Mouse (Mus musculus) kidney, postnatal 0 days (tissue): Measurements from ENCODE around the gene Znhit1. TPM values are rescaled to one million over a fixed set of nuclear protein-coding genes. Genes with fewer than 3 reads are reported as not detected.
A peak's percentile ranks its signal among the peaks of the same experiment; 100 is the strongest.

ENCODE experiments used
- ATAC-seq: fragments of 200-750 bp; cut with Nextera tagmentation; replicated peaks from 2 replicates; pipeline ENCODE4 v1.8.0; 2017; ENCODE audit warnings: low read depth, moderate number of reproducible peaks, moderate TSS enrichment, moderate library complexity; ENCODE audit not compliant: low FRiP score
- DNase-seq: peaks from one replicate; pipeline ENCODE4 v3.0.0-alpha.2; 2016; ENCODE audit warnings: low spot score
- H3K27ac ChIP-seq: fragments of 300-500 bp; sonication (generic); 2 replicates; pipeline ENCODE4 v1.5.1; 2014; ENCODE audit warnings: mild to moderate bottlenecking
- H3K27me3 ChIP-seq: fragments of 300-500 bp; sonication (generic); 2 replicates; pipeline ENCODE4 v1.6.1; 2014; ENCODE audit warnings: low read length, mixed read lengths; ENCODE audit not compliant: insufficient read depth
- H3K36me3 ChIP-seq: fragments of 300-500 bp; sonication (generic); 2 replicates; pipeline ENCODE4 v1.6.1; 2014; ENCODE audit warnings: low read length, mixed read lengths; ENCODE audit not compliant: insufficient read depth
- H3K4me1 ChIP-seq: fragments of 300-500 bp; sonication (generic); replicated peaks from 2 replicates; pipeline ENCODE4 v1.6.1; 2014; ENCODE audit warnings: antibody characterized with exemption, low read length, mixed read lengths; ENCODE audit not compliant: insufficient read depth
- H3K4me2 ChIP-seq: fragments of 300-500 bp; sonication (generic); 2 replicates; pipeline ENCODE4 v1.6.1; 2014; ENCODE audit warnings: mild to moderate bottlenecking, low read length, moderate library complexity, mixed read lengths
- H3K4me3 ChIP-seq: fragments of 300-500 bp; sonication (generic); replicated peaks from 2 replicates; pipeline ENCODE4 v1.5.1; 2014; ENCODE audit warnings: low read depth, low read length
- H3K9ac ChIP-seq: fragments of 300-500 bp; sonication (generic); 2 replicates; pipeline ENCODE4 v1.6.1; 2014; ENCODE audit warnings: low read depth, low read length
- H3K9me3 ChIP-seq: fragments of 300-500 bp; sonication (generic); replicated peaks from 2 replicates; pipeline ENCODE4 v1.6.1; 2016; ENCODE audit warnings: low read length, inconsistent platforms, mixed read lengths
- CTCF ChIP-seq: IDR thresholded peaks from 2 replicates; pipeline ENCODE4 v1.5.1; 2016; ENCODE audit warnings: antibody characterized with exemption, low read depth, mild to moderate bottlenecking, moderate library complexity
- WGBS: fragments of 180-500 bp; shearing (Covaris S2); extraction: QIAGEN DNeasy Blood & Tissue Kit; methylation state at CpG from one replicate; pipeline ENCODE4 v1.1.7; 2014; 5-methylcytosine and 5-hydroxymethylcytosine counted together
- polyA plus RNA-seq: library from polyadenylated mRNA; unstranded; fragments of >200 nt; fragmentation: Nextera tagmentation; extraction: Ambion mirVana; gene quantifications from 2 replicates; pipeline ENCODE4 v1.2.1, GENCODE M21; 2015

Gene Znhit1
- polyA plus RNA-seq, result 86.5 and 91.1 TPM in 2 replicates

- Histone ChIP-seq H3K9ac (peak within 1 kb of the TSS; percentile 83), H3K36me3 (peaks cover 27% of the 10 kb centered on the region), H3K27me3 (no peaks in the 10 kb centered on the region), H3K4me3 (peak within 1 kb of the TSS; percentile 90), H3K27ac (peak within 1 kb of the TSS; percentile 89), H3K4me2 (peak within 1 kb of the TSS; percentile 81), H3K4me1 (peaks cover 5% of the 10 kb centered on the region), H3K9me3 (no peaks in the 10 kb centered on the region)
- ATAC-seq (no peak), DNase-seq (peak; percentile 16)
- TF ChIP-seq CTCF, result no peak
- 2% methylated on average over 12 of the region's 12 CpGs for WGBS
Observed at GRCm38 (mm10) chr5:136987934-136988271, at the start of gene Znhit1. Znhit1 (minus strand) TSS chr5:136988021.

GRCm38 (mm10) chr5:137036211-137036610, 48.4 kb upstream of the Znhit1 start:
- Histone ChIP-seq H3K9ac (no peak overlapping the region), H3K36me3 (peaks cover 43% of the 10 kb centered on the region), H3K4me1 (peaks cover 14% of the 10 kb centered on the region), H3K9me3 (no peaks in the 10 kb centered on the region), H3K27me3 (peaks cover 9% of the 10 kb centered on the region), H3K27ac (no peak overlapping the region), H3K4me2 (no peak overlapping the region), H3K4me3 (no peak overlapping the region)
- no peak for TF ChIP-seq CTCF
- DNase-seq, result no peak
- WGBS, result 85% methylated on average over 13 of the region's 13 CpGs
- no peak for ATAC-seq

GRCm38 (mm10) chr5:137032641-137033074, 44.8 kb upstream of the Znhit1 start:
- H3K4me2 ChIP-seq, result peak overlapping the region; percentile 88
- H3K9me3 ChIP-seq, result no peaks in the 10 kb centered on the region
- H3K4me1 ChIP-seq, result peaks cover 23% of the 10 kb centered on the region
- WGBS, result 0% methylated on average over 47 of the region's 49 CpGs
- peak overlapping the region; percentile 25 for H3K4me3 ChIP-seq
- DNase-seq, result peak; percentile 93
- H3K27ac ChIP-seq, result no peak overlapping the region
- peaks cover 37% of the 10 kb centered on the region for H3K27me3 ChIP-seq
- H3K9ac ChIP-seq, result no peak overlapping the region
- 0 out of 2 replicates have a peak, but pooled peaks have one; percentile 9 for TF ChIP-seq CTCF
- ATAC-seq, result peak; percentile 64
- H3K36me3 ChIP-seq, result peaks cover 16% of the 10 kb centered on the region

DNA sequence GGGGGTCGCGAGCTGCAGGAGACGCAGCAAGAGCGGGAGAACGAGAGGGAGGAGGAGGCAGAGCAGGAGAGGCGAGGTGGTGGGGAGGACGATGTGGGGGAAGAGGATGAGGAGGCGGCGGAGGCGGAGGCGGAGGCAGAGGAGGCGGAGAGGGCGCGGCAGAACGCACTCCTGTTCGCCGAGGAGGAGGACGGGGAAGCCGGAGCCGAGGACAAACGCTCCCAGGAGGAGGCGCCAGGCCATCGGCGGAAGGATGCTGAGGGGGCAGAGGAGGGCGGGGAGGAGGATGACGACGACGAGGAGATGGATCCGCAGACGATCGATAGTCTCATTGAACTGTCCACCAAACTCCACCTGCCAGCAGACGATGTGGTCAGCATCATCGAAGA, 44.2 kb upstream of the Znhit1 start:
- Histone ChIP-seq H3K9me3 (no peaks in the 10 kb centered on the region), H3K27ac (no peak overlapping the region), H3K36me3 (peaks cover 12% of the 10 kb centered on the region; the same call in 1 of the 2 replicates), H3K4me1 (peaks cover 23% of the 10 kb centered on the region), H3K9ac (no peak overlapping the region), H3K27me3 (peaks cover 40% of the 10 kb centered on the region), H3K4me3 (peak overlapping the region; percentile 25), H3K4me2 (peak overlapping the region; percentile 88)
- no peak for DNase-seq
- ATAC-seq, result no peak
- TF ChIP-seq CTCF, result no peak
- under 1% methylated on average over 25 of the region's 33 CpGs for WGBS

DNA sequence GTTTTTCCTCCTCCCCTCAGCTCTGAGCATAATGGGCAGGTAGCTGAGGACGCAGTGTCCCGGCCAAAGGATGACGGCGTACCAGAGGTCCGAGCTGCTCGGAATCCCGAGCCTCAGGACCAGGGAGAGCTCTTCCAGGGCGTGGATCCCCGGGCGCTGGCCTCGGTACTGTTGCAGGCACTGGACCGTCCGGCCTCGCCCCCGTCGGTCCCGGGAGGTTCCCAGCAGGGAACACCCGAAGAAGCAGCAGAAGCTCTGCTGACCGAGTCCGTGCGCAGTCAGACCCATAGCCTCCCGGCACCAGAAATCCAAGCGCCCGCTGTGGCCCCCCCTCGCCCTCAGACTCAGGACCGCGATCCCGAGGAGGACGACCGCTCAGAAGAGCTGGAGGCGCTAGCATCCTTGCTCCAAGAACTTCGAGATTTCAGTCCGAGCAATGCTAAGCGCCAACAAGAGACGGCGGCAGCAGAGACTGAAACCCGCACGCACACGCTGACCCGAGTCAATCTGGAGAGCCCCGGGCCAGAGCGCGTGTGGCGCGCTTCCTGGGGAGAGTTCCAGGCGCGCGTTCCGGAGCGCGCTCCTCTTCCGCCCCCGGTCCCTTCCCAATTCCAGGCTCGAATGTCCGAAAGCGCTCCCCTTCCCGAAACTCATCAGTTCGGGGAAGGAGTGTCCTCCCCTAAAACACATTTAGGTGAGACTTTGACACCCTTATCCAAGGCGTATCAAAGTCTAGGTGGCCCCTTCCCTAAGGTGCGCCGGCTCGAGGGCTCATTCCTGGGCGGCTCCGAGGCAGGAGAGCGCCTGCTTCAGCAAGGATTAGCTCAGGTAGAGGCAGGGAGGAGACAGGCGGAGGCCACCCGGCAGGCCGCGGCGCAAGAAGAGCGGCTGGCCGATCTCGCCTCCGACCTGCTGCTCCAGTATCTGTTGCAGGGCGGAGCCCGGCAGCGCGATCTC, 43.5 kb upstream of the Znhit1 start:
- ATAC-seq (no peak), DNase-seq (peak; percentile 63)
- 2% methylated on average over 77 of the region's 78 CpGs for WGBS
- Histone ChIP-seq H3K4me3 (peak overlapping the region; percentile 25), H3K36me3 (peaks cover 5% of the 10 kb centered on the region; the same call in 1 of the 2 replicates), H3K4me2 (peak overlapping the region; percentile 88), H3K4me1 (peaks cover 23% of the 10 kb centered on the region), H3K27ac (no peak overlapping the region), H3K9ac (no peak overlapping the region), H3K9me3 (no peaks in the 10 kb centered on the region), H3K27me3 (peaks cover 47% of the 10 kb centered on the region)
- TF ChIP-seq CTCF, result no peak

DNA sequence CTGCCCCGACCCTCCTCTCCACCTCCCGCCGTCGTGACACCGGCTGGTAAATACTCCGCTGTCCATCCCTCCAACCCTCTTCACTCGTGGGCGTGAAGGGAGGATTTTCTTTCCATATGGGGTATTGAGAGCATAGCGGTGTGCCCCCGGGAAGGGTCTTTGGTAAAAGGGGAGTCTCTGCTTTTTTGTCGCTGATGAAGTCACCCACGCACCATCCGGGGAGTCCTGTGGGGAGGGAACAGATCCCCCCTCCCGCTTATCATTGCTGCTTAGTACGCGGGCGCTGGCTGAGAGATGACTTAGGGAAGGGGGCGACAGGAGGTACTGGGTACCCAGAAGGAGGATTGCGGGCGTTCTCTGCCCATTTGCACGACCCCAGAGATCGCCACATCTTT, 42.6 kb upstream of the Znhit1 start:
- Histone ChIP-seq H3K36me3 (peaks cover 5% of the 10 kb centered on the region; the same call in 1 of the 2 replicates), H3K9me3 (no peaks in the 10 kb centered on the region), H3K4me1 (peaks cover 23% of the 10 kb centered on the region), H3K4me3 (no peak overlapping the region; the same call in 1 of the 2 replicates), H3K4me2 (no peak overlapping the region), H3K27me3 (peaks cover 57% of the 10 kb centered on the region), H3K9ac (no peak overlapping the region), H3K27ac (no peak overlapping the region)
- ATAC-seq (no peak), DNase-seq (no peak)
- WGBS, result 14% methylated on average over 22 of the region's 22 CpGs
- TF ChIP-seq CTCF, result no peak
